Mouse (Mus musculus) liver, embryonic 11.5 days (tissue): ENCODE results near the gene Pak7. TPM values are rescaled to one million over a fixed set of nuclear protein-coding genes. Genes with fewer than 3 reads are reported as not detected.

ENCODE experiments used
- ATAC-seq: fragments of 200-750 bp; cut with Nextera tagmentation; replicated peaks from 2 replicates; pipeline ENCODE4 v1.8.0; 2017; ENCODE audit warnings: moderate number of reproducible peaks, mild to moderate bottlenecking, moderate TSS enrichment, moderate library complexity; ENCODE audit not compliant: low FRiP score
- DNase-seq: peaks from one replicate; pipeline ENCODE4 v3.0.0-alpha.2; 2017; ENCODE audit warnings: low spot score
- H3K27ac ChIP-seq: fragments of 300-500 bp; sonication (generic); 2 replicates; pipeline ENCODE4 v1.5.1; 2014; ENCODE audit warnings: mild to moderate bottlenecking, low read depth, low read length, control low read depth
- H3K27me3 ChIP-seq: fragments of 300-500 bp; sonication (generic); replicated peaks from 2 replicates; pipeline ENCODE4 v1.6.1; 2014; ENCODE audit warnings: low read length, mixed read lengths; ENCODE audit not compliant: control insufficient read depth, insufficient read depth
- H3K36me3 ChIP-seq: fragments of 300-500 bp; sonication (generic); 2 replicates; pipeline ENCODE4 v1.6.1; 2014; ENCODE audit warnings: mild to moderate bottlenecking, low read length, moderate library complexity, mixed read lengths; ENCODE audit not compliant: control insufficient read depth, insufficient read depth
- H3K4me1 ChIP-seq: fragments of 300-500 bp; sonication (generic); replicated peaks from 2 replicates; pipeline ENCODE4 v1.6.1; 2014; ENCODE audit warnings: low read length, mixed read lengths; ENCODE audit not compliant: control insufficient read depth, insufficient read depth
- H3K4me2 ChIP-seq: fragments of 300-500 bp; sonication (generic); 2 replicates; pipeline ENCODE4 v1.6.1; 2014; ENCODE audit warnings: mild to moderate bottlenecking, control low read depth, moderate library complexity
- H3K4me3 ChIP-seq: fragments of 300-500 bp; sonication (generic); 2 replicates; pipeline ENCODE4 v1.5.1; 2014; ENCODE audit warnings: low read depth, low read length, control low read depth
- H3K9ac ChIP-seq: fragments of 300-500 bp; sonication (generic); 2 replicates; pipeline ENCODE4 v1.6.1; 2014; ENCODE audit warnings: low read depth, low read length, control low read depth
- H3K9me3 ChIP-seq: fragments of 300-500 bp; sonication (generic); 2 replicates; pipeline ENCODE4 v1.6.1; 2016; ENCODE audit warnings: low read length, inconsistent platforms, mixed read lengths; ENCODE audit not compliant: control insufficient read depth
- WGBS: fragments of 180-500 bp; shearing (Covaris S2); extraction: QIAGEN DNeasy Blood & Tissue Kit; methylation state at CpG from one replicate; pipeline ENCODE4 v1.1.7; 2014; 5-methylcytosine and 5-hydroxymethylcytosine counted together
- polyA plus RNA-seq: library from polyadenylated mRNA; unstranded; fragments of >200 nt; fragmentation: Nextera tagmentation; extraction: Ambion mirVana; gene quantifications from 2 replicates; pipeline ENCODE4 v1.2.1, GENCODE M21; 2014

The Pak7 gene
- polyA plus RNA-seq, 1 experiment from 2014 or later, result 0.15 TPM

DNA sequence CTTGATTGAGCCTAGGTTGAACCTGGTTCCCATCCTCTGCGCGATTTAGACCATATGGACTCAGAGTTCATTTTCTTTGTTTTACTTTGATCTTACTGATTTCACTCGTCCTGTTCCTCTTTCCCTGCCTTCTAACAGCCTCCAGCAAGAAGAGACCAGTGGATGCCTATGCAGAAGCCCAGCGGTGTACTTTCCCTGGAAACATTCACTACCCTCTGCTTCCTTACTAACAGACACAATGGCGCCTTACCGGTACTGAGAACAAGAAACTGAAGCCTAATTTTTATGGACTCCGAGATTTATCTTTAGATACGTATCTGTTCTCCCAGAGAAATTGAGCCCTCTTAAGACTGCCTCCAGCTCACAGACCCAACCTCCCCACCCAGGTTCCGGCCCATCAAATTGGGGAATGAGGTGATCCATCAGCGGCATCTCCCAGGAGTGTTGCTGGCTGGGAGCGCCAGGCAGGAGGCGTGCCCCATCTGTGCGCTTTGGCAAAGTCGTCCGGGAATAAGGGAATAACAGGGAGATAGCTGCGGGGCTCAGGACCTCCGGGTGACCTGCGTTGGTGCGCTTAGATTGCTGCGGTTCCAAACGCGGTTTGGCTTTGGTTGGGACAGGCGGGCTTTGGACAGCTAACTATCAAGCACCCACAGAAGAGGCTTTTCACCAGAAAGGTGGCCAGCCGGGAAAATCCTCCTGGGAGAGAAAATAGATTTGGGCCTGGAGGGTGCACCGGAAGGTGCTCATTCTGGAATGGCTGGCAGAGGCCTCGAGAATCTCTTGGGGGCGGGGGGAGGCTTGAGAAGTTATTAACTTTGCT is 336.8 kb downstream of the Pak7 start:
- DNase-seq (no peak), ATAC-seq (no peak)
- WGBS, result 26% methylated on average over 27 of the region's 27 CpGs
- H3K9ac ChIP-seq, result no peak overlapping the region
- no peak overlapping the region for H3K27ac ChIP-seq
- H3K4me2 ChIP-seq, result peak overlapping the region; percentile 24; the same call in 1 of the 2 replicates
- H3K27me3 ChIP-seq, result peaks cover 10% of the 10 kb centered on the region; the same call in 1 of the 2 replicates
- H3K9me3 ChIP-seq, result no peaks in the 10 kb centered on the region
- no peak overlapping the region for H3K4me3 ChIP-seq
- no peaks in the 10 kb centered on the region for H3K4me1 ChIP-seq
- no peaks in the 10 kb centered on the region for H3K36me3 ChIP-seq

DNA sequence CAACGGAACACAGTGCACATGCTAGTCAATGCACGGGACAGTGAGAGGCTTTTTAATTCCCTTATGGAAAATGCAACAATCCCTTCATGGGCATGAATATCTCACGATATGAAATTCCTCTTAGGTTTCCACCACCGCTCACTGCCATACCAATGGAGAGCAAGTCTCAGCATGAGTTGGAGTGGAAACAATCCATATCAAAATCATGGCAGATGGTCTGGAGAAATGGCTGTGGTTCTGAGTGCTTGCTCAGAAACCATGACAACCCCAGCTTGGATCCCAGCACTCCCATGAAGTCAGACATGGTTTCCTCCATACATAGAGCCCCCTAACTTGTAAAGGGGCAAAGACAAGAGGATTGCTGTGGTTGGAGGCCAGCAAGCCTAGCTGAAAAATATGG is 339.3 kb downstream of the Pak7 start:
- Histone ChIP-seq H3K36me3 (no peaks in the 10 kb centered on the region), H3K9me3 (no peaks in the 10 kb centered on the region), H3K4me1 (no peaks in the 10 kb centered on the region), H3K9ac (no peak overlapping the region), H3K27me3 (peaks cover 10% of the 10 kb centered on the region; the same call in 1 of the 2 replicates), H3K4me2 (no peak overlapping the region), H3K27ac (no peak overlapping the region), H3K4me3 (no peak overlapping the region)
- ATAC-seq (no peak), DNase-seq (no peak)
- 84% methylated on average over 4 of the region's 4 CpGs for WGBS

Other genes starting within 250 kb of the Pak7 start
- 0.11 and 0.36 TPM in 2 replicates for gene Ankef1, start 113.9 kb upstream of the Pak7 start, polyA plus RNA-seq